Mouse (Mus musculus): ENCODE measurements at regions not wholly inside any gene's neighbourhood (a gene's known extent, or its start where the extent isn't known, plus 50 kb on each side); places are given as distances from the start of the nearest gene placed in this dataset.

- H3K4me3 ChIP-seq, result no peak overlapping the region
- TF ChIP-seq REST (IDR thresholded peaks at IDR 0.05; ENCODE audit: insufficient read depth, insufficient read length) (no peak), POLR2A (IDR thresholded peaks at IDR 0.05; ENCODE audit: insufficient read length, low read depth) (no peak), MAX (IDR thresholded peaks at IDR 0.05; ENCODE audit: low read depth) (no peak), MYOG (IDR thresholded peaks at IDR 0.05; ENCODE audit: control insufficient read depth in 1 of 3, insufficient read depth in 1 of 3, insufficient read length in 2 of 3, low read depth in 2 of 3) (no peak), TCF12 (IDR thresholded peaks at IDR 0.05; ENCODE audit: insufficient read depth, poor library complexity, severe bottlenecking) (no peak), E2F4 (IDR thresholded peaks at IDR 0.05; ENCODE audit: insufficient read depth) (no peak), SRF (IDR thresholded peaks at IDR 0.05; ENCODE audit: control insufficient read depth, insufficient read length, low read depth) (no peak), TCF3 (IDR thresholded peaks at IDR 0.05; ENCODE audit: insufficient read length, low read depth) (no peak), USF1 (IDR thresholded peaks at IDR 0.05; ENCODE audit: low read depth) (no peak), CEBPB (IDR thresholded peaks at IDR 0.05; ENCODE audit: insufficient read depth, poor library complexity, severe bottlenecking) (0 out of 2 replicates have a peak, but pooled peaks have one; percentile 8), POLR2AphosphoS2 (IDR thresholded peaks at IDR 0.05; ENCODE audit: insufficient read length, low read depth) (no peak), MYOD1 (IDR thresholded peaks at IDR 0.05; ENCODE audit: control insufficient read depth in 1 of 3, insufficient read length in 2 of 3, low read depth in 2 of 3) (peak in 2 of 3 experiments; percentile 31 to 46)
- no peaks in the 10 kb centered on the region for H3K79me2 ChIP-seq (ENCODE audit: control insufficient read depth, insufficient read depth)
- peak overlapping the region; percentile 30 for H3K4me2 ChIP-seq (ENCODE audit: low read depth)
- no peak overlapping the region for H3ac ChIP-seq (ENCODE audit: control insufficient read depth, insufficient read length)
- H3K27me3 ChIP-seq (ENCODE audit: control insufficient read depth, insufficient read depth, insufficient read length), result no peaks in the 10 kb centered on the region
- no peaks in the 10 kb centered on the region for H3K36me3 ChIP-seq (ENCODE audit: control insufficient read depth, insufficient read depth)
These were observed 193.5 kb downstream of the Fndc1 start for GRCm38 (mm10) chr17:7633382-7634290.

GRCm38 (mm10) chr17:7625746-7626145 lies 201.4 kb downstream of the Fndc1 start:
- no peak overlapping the region for H3ac ChIP-seq (ENCODE audit: control insufficient read depth, insufficient read length)
- no peaks in the 10 kb centered on the region for H3K36me3 ChIP-seq (ENCODE audit: control insufficient read depth, insufficient read depth)
- no peak overlapping the region for H3K4me2 ChIP-seq (ENCODE audit: low read depth)
- no peaks in the 10 kb centered on the region for H3K27me3 ChIP-seq (ENCODE audit: control insufficient read depth, insufficient read depth, insufficient read length)
- no peaks in the 10 kb centered on the region for H3K79me2 ChIP-seq (ENCODE audit: control insufficient read depth, insufficient read depth)
- no peak overlapping the region for H3K4me3 ChIP-seq
- TF ChIP-seq REST (IDR thresholded peaks at IDR 0.05; ENCODE audit: insufficient read depth, insufficient read length) (no peak), MYOD1 (IDR thresholded peaks at IDR 0.05; ENCODE audit: control insufficient read depth in 1 of 3, insufficient read length in 2 of 3, low read depth in 2 of 3) (no peak)

GRCm38 (mm10) chr17:7623392-7623791 lies 203.7 kb downstream of the Fndc1 start:
- no peaks in the 10 kb centered on the region for H3K27me3 ChIP-seq (ENCODE audit: control insufficient read depth, insufficient read depth, insufficient read length)
- H3K4me2 ChIP-seq (ENCODE audit: low read depth), result no peak overlapping the region
- peak; percentile 61 to 100 (median 98) for TF ChIP-seq MYOG (IDR thresholded peaks at IDR 0.05; ENCODE audit: control insufficient read depth in 1 of 3, insufficient read depth in 1 of 3, insufficient read length in 2 of 3, low read depth in 2 of 3)
- peak; percentile 87 for TF ChIP-seq TCF12 (IDR thresholded peaks at IDR 0.05; ENCODE audit: insufficient read depth, poor library complexity, severe bottlenecking)
- peak; percentile 89 for TF ChIP-seq TCF3 (IDR thresholded peaks at IDR 0.05; ENCODE audit: insufficient read length, low read depth)
- no peak for TF ChIP-seq MAX (IDR thresholded peaks at IDR 0.05; ENCODE audit: low read depth)
- TF ChIP-seq USF1 (IDR thresholded peaks at IDR 0.05; ENCODE audit: low read depth), result no peak
- peak; percentile 17 to 99 (median 98) for TF ChIP-seq MYOD1 (IDR thresholded peaks at IDR 0.05; ENCODE audit: control insufficient read depth in 1 of 3, insufficient read length in 2 of 3, low read depth in 2 of 3)
- H3K36me3 ChIP-seq (ENCODE audit: control insufficient read depth, insufficient read depth), result no peaks in the 10 kb centered on the region
- H3K79me2 ChIP-seq (ENCODE audit: control insufficient read depth, insufficient read depth), result no peaks in the 10 kb centered on the region
- no peak overlapping the region for H3K4me3 ChIP-seq
- no peak overlapping the region for H3ac ChIP-seq (ENCODE audit: control insufficient read depth, insufficient read length)

- TF ChIP-seq MYOG (IDR thresholded peaks at IDR 0.05; ENCODE audit: control insufficient read depth in 1 of 3, insufficient read depth in 1 of 3, insufficient read length in 2 of 3, low read depth in 2 of 3), result peak in 1 of 3 experiments; percentile 70
- peak in 2 of 3 experiments; percentile 60 to 65 for TF ChIP-seq MYOD1 (IDR thresholded peaks at IDR 0.05; ENCODE audit: control insufficient read depth in 1 of 3, insufficient read length in 2 of 3, low read depth in 2 of 3)
- no peak for TF ChIP-seq MAX (IDR thresholded peaks at IDR 0.05; ENCODE audit: low read depth)
- Histone ChIP-seq H3K4me2 (ENCODE audit: low read depth) (peak overlapping the region; percentile 28), H3K4me3 (no peak overlapping the region), H3K27me3 (ENCODE audit: control insufficient read depth, insufficient read depth, insufficient read length) (no peaks in the 10 kb centered on the region), H3K79me2 (ENCODE audit: control insufficient read depth, insufficient read depth) (no peaks in the 10 kb centered on the region), H3ac (ENCODE audit: control insufficient read depth, insufficient read length) (no peak overlapping the region), H3K36me3 (ENCODE audit: control insufficient read depth, insufficient read depth) (no peaks in the 10 kb centered on the region)
These were observed 205.8 kb downstream of the Fndc1 start for GRCm38 (mm10) chr17:7621262-7621661.

GRCm38 (mm10) chr17:7620166-7620565 lies 206.9 kb downstream of the Fndc1 start:
- TF ChIP-seq REST (IDR thresholded peaks at IDR 0.05; ENCODE audit: insufficient read depth, insufficient read length) (no peak), E2F4 (IDR thresholded peaks at IDR 0.05; ENCODE audit: insufficient read depth) (no peak), MYOD1 (IDR thresholded peaks at IDR 0.05; ENCODE audit: control insufficient read depth in 1 of 3, insufficient read length in 2 of 3, low read depth in 2 of 3) (peak in 2 of 3 experiments; percentile 77 to 86), POLR2A (IDR thresholded peaks at IDR 0.05; ENCODE audit: insufficient read length, low read depth) (no peak), CEBPB (IDR thresholded peaks at IDR 0.05; ENCODE audit: insufficient read depth, poor library complexity, severe bottlenecking) (no peak)
- no peaks in the 10 kb centered on the region for H3K27me3 ChIP-seq (ENCODE audit: control insufficient read depth, insufficient read depth, insufficient read length)
- H3K79me2 ChIP-seq (ENCODE audit: control insufficient read depth, insufficient read depth), result no peaks in the 10 kb centered on the region
- H3K4me3 ChIP-seq, result no peak overlapping the region
- H3ac ChIP-seq (ENCODE audit: control insufficient read depth, insufficient read length), result no peak overlapping the region
- no peaks in the 10 kb centered on the region for H3K36me3 ChIP-seq (ENCODE audit: control insufficient read depth, insufficient read depth)
- no peak overlapping the region for H3K4me2 ChIP-seq (ENCODE audit: low read depth)

Measured in myocyte (in vitro differentiated cells).